Mouse (Mus musculus) left cerebral cortex, postnatal 4 days (tissue): ENCODE measurements around the gene Gramd2. TPM values are rescaled to one million over a fixed set of nuclear protein-coding genes. Genes with fewer than 3 reads are reported as not detected.
"Not testable (repeated sequence)": the region's sequence is repeated elsewhere in the genome, so short reads cannot be mapped to it uniquely, and the experiment has no call there.

Source experiments
- DNase-seq: peaks from one replicate; pipeline ENCODE4 v3.0.0-alpha.2; 2022
- intact Hi-C: fragments of 180-260 bp; cut with DNase I; formaldehyde crosslinking; loops from one replicate; pipeline ENCODE4 v1.15.1; 2025
- total RNA-seq, 2 experiments: library from RNA; stranded (reverse); gene quantifications; 2 replicates each; pipeline ENCODE4 v1.2.3; 2021

Gramd2 gene
- total RNA-seq, 2 experiments from 2014 or later = 21.0 to 24.4 TPM

DNA sequence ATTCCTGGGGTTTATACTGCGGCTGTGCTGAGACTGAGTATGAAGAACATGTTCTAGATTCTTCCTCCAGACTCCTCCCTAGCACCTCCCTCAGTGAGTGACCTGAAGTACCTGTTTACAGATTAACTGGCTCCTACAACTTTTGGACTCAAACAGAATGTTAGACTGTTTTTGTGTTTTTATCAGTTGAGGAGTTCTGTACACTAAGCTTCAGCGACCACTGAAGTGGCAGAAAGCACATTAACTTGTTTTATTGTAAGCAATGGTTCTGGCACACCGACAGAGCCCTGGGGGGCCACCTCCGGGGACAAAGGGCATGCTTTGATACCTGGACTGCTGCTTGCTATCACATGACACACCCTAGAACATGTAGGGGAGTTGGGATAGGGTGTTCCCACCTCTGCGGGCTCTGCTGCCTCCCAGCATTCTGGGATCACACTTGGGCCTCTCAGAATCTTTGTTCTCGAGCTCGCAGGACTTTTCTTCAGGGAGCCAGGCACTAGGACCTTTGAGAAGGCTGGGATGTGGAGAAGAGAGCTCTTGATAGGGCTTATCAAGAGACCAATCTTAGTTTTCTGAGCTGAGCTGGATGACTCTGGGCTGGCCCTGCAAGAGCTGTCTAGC lies 36.4 kb downstream of the Gramd2 start:
- no peak for DNase-seq
- intact Hi-C loops = no loop called here

GRCm38 (mm10) chr9:59718237-59718636 lies 38.3 kb downstream of the Gramd2 start:
- DNase-seq = no peak
- intact Hi-C loops = no loop called here

DNA sequence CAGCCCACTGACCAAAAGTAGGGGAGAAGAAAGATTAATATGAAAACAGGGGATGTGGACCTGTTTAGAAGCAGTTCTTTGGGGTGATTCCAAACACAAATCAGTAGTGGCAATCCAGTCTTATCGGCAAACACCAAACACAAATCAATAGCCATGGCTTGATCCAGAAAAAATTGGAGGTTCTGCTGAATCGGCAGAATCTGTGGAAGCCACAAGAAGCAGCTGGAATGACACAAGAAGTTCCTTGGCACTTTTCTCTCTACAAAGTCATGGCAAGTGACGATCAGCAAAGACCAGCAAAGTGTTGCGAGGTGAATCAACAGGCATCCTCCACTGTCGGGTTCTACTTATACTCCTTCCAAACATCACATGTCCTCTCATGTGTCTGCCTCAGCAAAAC lies 41.2 kb downstream of the Gramd2 start:
- no peak for DNase-seq
- intact Hi-C loops = no loop called here

- DNase-seq = peak; percentile 74
- intact Hi-C loops = no loop called here
These were observed 43.2 kb downstream of the Gramd2 start for GRCm38 (mm10) chr9:59723096-59723657.

DNA sequence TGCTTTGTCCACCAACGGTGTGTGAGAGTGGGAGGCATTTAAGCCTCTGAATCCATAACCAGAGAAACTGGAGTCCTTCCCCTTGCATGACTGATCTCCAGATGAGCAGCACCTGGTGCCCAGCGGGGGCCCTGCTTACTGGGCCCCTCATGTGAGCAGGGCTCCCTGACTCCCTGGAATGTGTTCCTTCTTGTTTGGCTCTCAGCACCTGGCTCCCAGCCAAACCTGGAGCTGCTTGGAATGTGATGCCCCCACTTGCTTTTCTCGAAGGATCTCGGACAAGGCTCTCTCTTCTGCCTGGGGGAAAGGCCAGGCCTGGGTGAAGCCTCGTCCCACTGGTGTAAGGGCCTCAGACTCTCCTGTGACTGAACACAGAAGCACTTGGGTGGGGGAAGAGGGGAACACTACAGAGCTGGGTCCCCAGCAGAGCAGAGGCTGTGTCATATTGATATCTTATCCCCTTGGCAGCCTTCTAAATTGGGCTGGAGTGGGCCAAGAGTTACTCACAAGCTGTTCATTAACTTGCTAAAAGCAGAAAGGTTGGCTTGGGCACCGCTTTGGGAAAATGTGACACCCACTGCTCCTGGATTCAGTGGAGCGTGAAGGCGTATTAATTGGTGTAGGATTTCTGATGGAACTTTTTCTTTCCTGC lies 44.0 kb downstream of the Gramd2 start:
- peak; percentile 56 for DNase-seq
- intact Hi-C loops = no loop called here

- intact Hi-C loops = no loop called here
- no peak for DNase-seq
These were observed 45.6 kb downstream of the Gramd2 start for GRCm38 (mm10) chr9:59725515-59725914.

GRCm38 (mm10) chr9:59727569-59728286 lies 47.8 kb downstream of the Gramd2 start:
- no peak for DNase-seq
- intact Hi-C loops = no loop called here

DNA sequence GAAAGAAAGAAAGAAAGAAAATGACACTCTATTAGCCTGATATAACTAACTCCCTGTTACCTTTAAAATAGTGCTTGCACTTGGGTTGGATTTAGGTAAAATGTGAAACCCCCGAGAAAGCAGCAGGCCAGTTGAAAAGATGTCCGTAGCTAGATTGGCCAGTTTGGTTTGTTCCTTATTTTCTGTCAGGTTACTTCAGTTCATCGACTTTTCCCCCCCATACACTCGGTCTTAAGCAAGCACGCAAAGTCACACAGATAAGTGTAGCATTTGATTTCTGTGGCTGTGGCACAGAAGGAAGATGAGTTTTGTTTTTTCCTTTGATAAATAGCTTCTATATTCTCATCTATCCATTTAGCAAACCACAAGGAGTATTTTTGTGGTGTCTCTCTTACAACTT lies 51.2 kb downstream of the Gramd2 start:
- intact Hi-C loops = no loop called here
- DNase-seq = no peak

DNA sequence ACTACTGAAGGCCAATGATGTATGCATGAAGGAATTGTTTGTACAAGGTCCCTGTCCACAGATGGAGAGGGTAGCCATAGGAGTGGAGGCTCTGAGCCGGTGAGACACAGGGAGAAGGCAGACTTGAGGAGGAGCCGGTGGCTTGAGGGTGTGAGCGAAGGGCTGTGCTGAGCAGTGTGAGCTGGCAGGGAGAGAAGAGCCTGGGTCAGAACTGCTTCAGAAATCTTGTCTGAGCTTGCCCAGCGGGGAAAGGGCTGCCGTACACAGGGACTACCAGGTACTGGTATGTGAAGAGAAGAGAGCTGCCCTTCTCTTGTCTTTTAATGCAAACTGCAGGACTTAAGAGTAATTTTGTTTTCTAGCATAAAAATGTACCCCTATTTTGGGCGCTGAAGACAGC lies 53.1 kb downstream of the Gramd2 start:
- DNase-seq = no peak
- intact Hi-C loops = no loop called here

DNA sequence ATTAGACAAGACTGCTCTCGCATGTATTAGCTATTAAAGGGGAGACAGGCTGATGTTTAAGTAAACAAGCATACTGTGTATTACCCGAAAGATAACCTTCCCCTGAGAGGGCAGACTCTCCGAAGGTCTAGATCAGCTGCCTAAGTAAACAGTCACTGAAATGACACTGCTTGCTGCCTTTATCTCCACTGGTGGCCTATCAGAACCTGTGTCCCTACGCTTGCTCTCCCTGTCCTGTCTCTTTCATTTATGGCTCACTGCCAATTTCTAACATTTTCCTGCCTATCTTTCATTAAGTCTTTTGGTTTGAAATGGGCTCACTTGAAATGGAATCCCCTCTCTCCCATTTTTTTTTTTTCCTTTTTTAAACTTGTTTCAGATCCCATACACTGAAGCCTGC lies 55.5 kb downstream of the Gramd2 start:
- DNase-seq = no peak
- intact Hi-C loops = no loop called here

DNA sequence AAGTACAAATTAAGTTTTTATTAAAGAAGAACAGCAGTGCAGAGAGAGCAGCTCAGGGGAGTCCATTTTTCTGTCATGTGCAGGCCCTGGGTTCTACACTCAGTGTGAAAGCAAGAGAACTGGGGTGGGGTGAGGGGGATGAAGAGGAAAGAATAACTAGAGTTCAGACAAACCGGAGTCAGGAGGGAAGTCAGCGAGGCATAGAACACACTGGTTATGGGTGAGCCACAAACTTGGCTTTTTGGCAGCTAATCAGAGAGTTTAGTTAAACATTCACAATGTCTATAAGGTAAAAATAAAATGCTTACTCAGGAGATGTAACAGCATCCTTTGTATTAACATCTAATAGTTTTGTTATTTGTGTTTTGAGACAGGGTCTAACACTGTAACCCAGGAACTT lies 60.6 kb downstream of the Gramd2 start:
- intact Hi-C loops = no loop called here
- no peak for DNase-seq

DNA sequence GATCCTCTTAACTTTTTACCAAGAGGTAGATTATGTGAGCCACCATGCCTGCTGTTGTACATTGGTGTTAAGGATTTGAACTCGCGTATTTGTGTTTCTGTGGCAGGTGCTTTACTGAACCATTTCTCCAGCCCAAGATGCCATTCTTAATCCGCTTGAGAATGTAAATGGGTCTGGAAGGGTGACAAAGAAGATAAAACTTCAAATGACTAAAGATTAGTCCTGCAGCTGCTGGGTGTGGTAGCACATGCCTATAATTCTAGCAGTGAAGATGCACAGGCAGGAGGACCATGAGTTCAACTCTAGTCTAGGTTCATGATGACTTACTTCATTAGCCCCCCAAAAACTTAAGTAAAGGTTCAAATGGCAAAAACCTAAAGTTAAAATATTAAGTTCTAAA lies 64.0 kb downstream of the Gramd2 start:
- DNase-seq = no peak
- intact Hi-C loops = no loop called here

DNA sequence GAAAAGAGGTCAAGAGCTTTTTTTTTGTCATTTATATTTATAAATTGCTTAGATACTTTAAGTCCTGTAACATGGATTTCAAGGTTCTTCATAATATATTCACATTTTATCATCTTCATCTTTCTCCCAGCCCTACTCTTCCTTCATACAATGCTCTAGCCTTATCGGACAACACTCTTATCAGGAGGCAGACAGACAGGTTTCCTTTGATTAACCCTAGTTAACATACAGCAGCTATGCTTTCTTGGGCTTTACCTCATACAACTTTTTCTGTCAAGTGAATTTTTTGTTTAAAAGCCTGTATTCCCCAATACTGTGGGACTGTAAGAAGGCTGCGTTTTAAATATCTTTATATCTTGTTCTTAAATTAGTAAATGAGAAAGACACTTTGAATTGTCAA lies 68.4 kb downstream of the Gramd2 start:
- DNase-seq = no peak
- intact Hi-C loops = no loop called here

GRCm38 (mm10) chr9:59748969-59749368 lies 69.0 kb downstream of the Gramd2 start:
- intact Hi-C loops = no loop called here
- DNase-seq = no peak

GRCm38 (mm10) chr9:59749581-59750265 lies 69.8 kb downstream of the Gramd2 start:
- intact Hi-C loops = no loop called here
- DNase-seq = no peak

GRCm38 (mm10) chr9:59750267-59751065 lies 70.5 kb downstream of the Gramd2 start, which contains the start of the genes Senp8 and Myo9a:
TSS of gene Senp8 (minus strand) at chr9:59750710.
TSS of gene Myo9a (plus strand) at chr9:59750896.
- intact Hi-C loops = no loop called here
- peak; percentile 100 for DNase-seq

- DNase-seq = no peak
- intact Hi-C loops = no loop called here
These were observed 71.2 kb downstream of the Gramd2 start for GRCm38 (mm10) chr9:59751066-59751581.

DNA sequence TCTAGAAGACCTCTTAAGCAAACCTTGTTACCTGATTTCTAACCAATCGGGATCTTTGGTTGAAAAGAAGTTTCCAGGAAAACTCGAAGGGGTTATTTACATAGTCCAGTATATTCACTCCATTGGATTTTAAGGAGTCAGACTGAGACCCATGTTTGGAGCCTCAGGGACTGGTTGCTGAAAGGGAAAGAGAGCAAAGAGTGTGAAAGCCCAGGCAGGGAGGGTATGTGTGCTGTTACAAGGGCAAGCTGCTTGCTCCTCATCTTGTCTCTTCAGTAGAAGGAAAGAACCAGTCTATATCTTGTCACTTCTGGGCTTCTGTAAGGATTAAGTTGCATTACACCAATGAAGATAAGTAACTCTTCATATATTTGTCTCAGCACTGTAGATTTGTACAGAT lies 72.0 kb downstream of the Gramd2 start:
- intact Hi-C loops = no loop called here
- DNase-seq = no peak

GRCm38 (mm10) chr9:59755199-59755598 lies 75.3 kb downstream of the Gramd2 start:
- intact Hi-C loops = no loop called here
- DNase-seq = no peak

- intact Hi-C loops = not testable (repeated sequence)
These were observed 77.1 kb downstream of the Gramd2 start for GRCm38 (mm10) chr9:59757016-59757415.

More at GRCm38 (mm10) chr9:59757016-59757415, 77.1 kb downstream of the Gramd2 start:
- DNase-seq = not testable (repeated sequence)
